Comparison of ENCODE assay signal across 8 mouse cellular contexts in genomic region chr6:39554888-39555647, GRCm38 (mm10). TPM values are rescaled to one million over a fixed set of nuclear protein-coding genes. Genes with fewer than 3 reads are reported as not detected.
A peak's percentile ranks its signal among the peaks of the same experiment; 100 is the strongest.
DNase-seq lines count a peak whose midpoint lies in the region; ATAC-seq and TF ChIP-seq lines count a peak whose summit lies in the region.

No protein-coding gene starts in this region.

- peak overlapping the region; percentile 76 for H3K27ac ChIP-seq in gastrocnemius, adult 2 months
- peak overlapping the region in 1 of 2 experiments; percentile 5; a peak in 1 of 4 replicates for H3K27ac ChIP-seq in heart, embryonic 14.5 days (replicated peaks in 1 of 2; ENCODE audit: control insufficient read depth in 1 of 2, insufficient read depth in 1 of 2, low read depth in 2 of 2, low read length in 2 of 2)
- H3K27ac ChIP-seq in liver, postnatal 0 days (ENCODE audit: low read depth) = 0 out of 2 replicates have a peak overlapping the region, but pooled peaks have one; percentile 55

- intact Hi-C loops in gastrocnemius, adult 2 months (cut with DNase I) = no loop called here
- intact Hi-C loops in gastrocnemius, postnatal 36 days (cut with DNase I) = no loop called here

- H3K9ac ChIP-seq in heart, embryonic 14.5 days (ENCODE audit: low read length) = peak overlapping the region; percentile 9; the same call in 1 of the 2 replicates
- no peak overlapping the region for H3K9ac ChIP-seq in liver, postnatal 0 days (replicated peaks)

- H3K36me3 ChIP-seq in heart, embryonic 14.5 days (ENCODE audit: control insufficient read depth, insufficient read depth, low read length) = no peaks in the 10 kb centered on the region
- no peaks in the 10 kb centered on the region for H3K36me3 ChIP-seq in liver, postnatal 0 days (replicated peaks; ENCODE audit: insufficient read depth, low read length)

- no peak; the same call in 1 of the 2 replicates for TF ChIP-seq EP300 in liver, postnatal 0 days (IDR thresholded peaks at IDR 0.05; ENCODE audit: low read depth)

- 59% methylated on average over 12 of the region's 12 CpGs for WGBS in heart, embryonic 14.5 days
- WGBS in liver, postnatal 0 days (ENCODE audit: insufficient replicate concordance) = 65% methylated on average over 12 of the region's 12 CpGs

- H3K27me3 ChIP-seq in heart, embryonic 14.5 days (ENCODE audit: control insufficient read depth, insufficient read depth, low read length) = no peaks in the 10 kb centered on the region
- peaks cover 29% of the 10 kb centered on the region for H3K27me3 ChIP-seq in liver, postnatal 0 days (ENCODE audit: insufficient read depth, low read length)

- no peak for ATAC-seq in heart, embryonic 14.5 days (ENCODE audit: insufficient number of reproducible peaks, insufficient read depth, low FRiP score, low read depth)
- ATAC-seq in liver, postnatal 0 days = no peak

- TF ChIP-seq CTCF in gastrocnemius, adult 2 months (IDR thresholded peaks at IDR 0.05) = no peak
- TF ChIP-seq CTCF in liver, postnatal 0 days (IDR thresholded peaks at IDR 0.05; ENCODE audit: low read depth) = no peak

- no peak for DNase-seq in gastrocnemius, adult 2 months
- no peak for DNase-seq in gastrocnemius, postnatal 36 days
- peak; percentile 67 for DNase-seq in R1 (ENCODE audit: low read depth, low spot score)
- DNase-seq in liver, postnatal 0 days = no peak
- DNase-seq in cerebellum, postnatal 4 days (ENCODE audit: low spot score in 2 of 2) = no peak
- no peak for DNase-seq in kidney, adult 8-10 months
- no peak for DNase-seq in cerebellum, postnatal 10 days

- H3K4me3 ChIP-seq in gastrocnemius, adult 2 months = peak overlapping the region; percentile 88
- H3K4me3 ChIP-seq in heart, embryonic 14.5 days (ENCODE audit: control insufficient read depth in 1 of 2, insufficient read depth in 1 of 2, low read depth in 1 of 2, low read length in 2 of 2) = peak overlapping the region; percentile 8 to 72; a peak in 2 of 4 replicates
- H3K4me3 ChIP-seq in liver, postnatal 0 days (ENCODE audit: low read depth, low read length) = no peak overlapping the region

- H3K9me3 ChIP-seq in heart, embryonic 14.5 days (ENCODE audit: control insufficient read depth, low read length) = no peaks in the 10 kb centered on the region
- H3K9me3 ChIP-seq in liver, postnatal 0 days (ENCODE audit: low read length) = no peaks in the 10 kb centered on the region

- H3K4me1 ChIP-seq in heart, embryonic 14.5 days (ENCODE audit: control insufficient read depth in 2 of 2, insufficient read depth in 2 of 2, low read length in 2 of 2) = peaks cover 21 to 34% of the 10 kb centered on the region in 2 experiments
- H3K4me1 ChIP-seq in liver, postnatal 0 days (ENCODE audit: insufficient read depth) = no peaks in the 10 kb centered on the region; the same call in 1 of the 2 replicates

- H3K4me2 ChIP-seq in heart, embryonic 14.5 days (ENCODE audit: low read length) = peak overlapping the region; percentile 75
- no peak overlapping the region for H3K4me2 ChIP-seq in liver, postnatal 0 days (ENCODE audit: low read depth, low read length)

RNA-seq across cellular contexts. Expression of gene Dennd2a, which starts 2.6 kb away (rescaled TPM):
- 1 to 10 TPM; 3.3 to 4.4 TPM for total RNA-seq in gastrocnemius, adult 2 months (2021)
- 1 to 10 TPM; 3.0 to 3.2 TPM for total RNA-seq in gastrocnemius, postnatal 36 days (2021)
- 18.1 and 18.8 TPM in 2 replicates for polyA plus RNA-seq in heart, embryonic 14.5 days (2014; fragmentation: Nextera tagmentation; extraction: Ambion mirVana)
- 1.6 TPM in 2 replicates for polyA plus RNA-seq in liver, postnatal 0 days (2015; fragmentation: Nextera tagmentation; extraction: Ambion mirVana)

RNA-seq across cellular contexts. Expression of gene Adck2, which starts 18.6 kb away (rescaled TPM):
- total RNA-seq in gastrocnemius, adult 2 months (2021) = 1 to 10 TPM; 5.3 to 6.2 TPM
- 1 to 10 TPM; 3.9 to 6.9 TPM for total RNA-seq in gastrocnemius, postnatal 36 days (2021)
- polyA plus RNA-seq in heart, embryonic 14.5 days (2014; fragmentation: Nextera tagmentation; extraction: Ambion mirVana) = 16.1 and 19.1 TPM in 2 replicates
- 15.8 and 17.1 TPM in 2 replicates for polyA plus RNA-seq in liver, postnatal 0 days (2015; fragmentation: Nextera tagmentation; extraction: Ambion mirVana)

RNA-seq across cellular contexts. Expression of gene Gm42420, which starts 30.5 kb away (rescaled TPM):
- total RNA-seq in gastrocnemius, adult 2 months (2021) = under 1 TPM in 1 of 2 experiments, not detected in 1; 0.66 TPM
- total RNA-seq in gastrocnemius, postnatal 36 days (2021) = under 1 TPM in 1 of 2 experiments, not detected in 1; 0.64 TPM
- 0.35 TPM in 1 of 2 replicates, not detected in the other for polyA plus RNA-seq in heart, embryonic 14.5 days (2014; fragmentation: Nextera tagmentation; extraction: Ambion mirVana)
- 1.2 and 1.9 TPM in 2 replicates for polyA plus RNA-seq in liver, postnatal 0 days (2015; fragmentation: Nextera tagmentation; extraction: Ambion mirVana)

RNA-seq across cellular contexts. Expression of gene Ndufb2, which starts 37.3 kb away (rescaled TPM):
- total RNA-seq in gastrocnemius, adult 2 months (2021) = 100 to 1,000 TPM; 378 to 498 TPM
- total RNA-seq in gastrocnemius, postnatal 36 days (2021) = 100 to 1,000 TPM; 403 to 433 TPM
- 794 and 856 TPM in 2 replicates for polyA plus RNA-seq in heart, embryonic 14.5 days (2014; fragmentation: Nextera tagmentation; extraction: Ambion mirVana)
- polyA plus RNA-seq in liver, postnatal 0 days (2015; fragmentation: Nextera tagmentation; extraction: Ambion mirVana) = 248 and 260 TPM in 2 replicates
